Mouse (Mus musculus) layer of hippocampus, adult 9-10 months (tissue): ENCODE data around the gene Gm4952.
"Not testable (repeated sequence)": the region's sequence is repeated elsewhere in the genome, so short reads cannot be mapped to it uniquely, and the experiment has no call there.

Source experiments
- DNase-seq: peaks from one replicate; pipeline ENCODE4 v3.0.0; 2022; ENCODE audit warnings: low spot score

Gm4952 gene

DNA sequence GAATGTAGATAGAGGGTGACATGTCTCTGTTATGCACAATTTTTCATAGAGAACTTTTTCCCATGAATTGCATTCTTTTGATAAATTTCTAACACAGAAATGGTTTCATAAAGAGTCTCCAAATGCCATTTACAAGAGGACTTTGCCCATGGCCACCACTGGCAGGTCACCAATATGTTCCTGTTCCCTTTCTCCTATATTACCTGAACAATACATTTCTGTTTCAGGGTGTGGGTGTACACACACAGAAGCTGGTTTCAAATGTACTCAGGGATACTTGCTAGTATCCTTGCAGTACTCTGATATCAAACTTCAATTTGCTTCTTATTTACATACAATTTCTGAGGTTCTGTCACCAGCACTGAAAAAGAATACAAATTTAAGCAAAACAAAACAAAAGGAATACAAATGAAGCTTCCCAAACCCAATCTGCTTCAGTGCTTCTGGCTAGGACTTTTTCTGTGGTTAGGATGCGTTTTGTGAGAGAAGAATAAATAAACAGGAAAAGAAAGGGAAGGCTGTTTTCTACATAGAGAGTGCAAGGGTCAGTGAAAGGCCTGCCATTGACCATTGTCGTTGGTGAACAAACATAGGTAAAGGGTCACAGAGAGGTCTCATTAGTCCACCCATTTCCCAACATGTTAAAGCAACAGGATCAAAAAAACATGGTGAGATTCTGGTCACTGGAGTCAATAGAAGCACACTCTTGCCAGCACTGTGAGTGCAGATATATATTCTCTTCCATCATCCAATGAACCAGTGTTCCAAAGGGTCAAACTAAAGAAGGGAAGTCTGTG is 1.1 kb downstream of the Gm4952 start:
- no peak for DNase-seq

GRCm38 (mm10) chr19:12608336-12608735 is 8.6 kb downstream of the Gm4952 start:
- no peak for DNase-seq

GRCm38 (mm10) chr19:12613646-12614045 is 13.9 kb downstream of the Gm4952 start:
- DNase-seq = no peak

GRCm38 (mm10) chr19:12633176-12633575 is 33.4 kb downstream of the Gm4952 start, which contains the start of gene Glyat:
Gene Glyat, plus strand, starts transcription at chr19:12633308.
- DNase-seq = no peak

GRCm38 (mm10) chr19:12634259-12634658 is 34.5 kb downstream of the Gm4952 start:
- no peak for DNase-seq

GRCm38 (mm10) chr19:12634963-12635362 is 35.2 kb downstream of the Gm4952 start:
- DNase-seq = no peak

GRCm38 (mm10) chr19:12636863-12637262 is 37.1 kb downstream of the Gm4952 start:
- DNase-seq = no peak

DNA sequence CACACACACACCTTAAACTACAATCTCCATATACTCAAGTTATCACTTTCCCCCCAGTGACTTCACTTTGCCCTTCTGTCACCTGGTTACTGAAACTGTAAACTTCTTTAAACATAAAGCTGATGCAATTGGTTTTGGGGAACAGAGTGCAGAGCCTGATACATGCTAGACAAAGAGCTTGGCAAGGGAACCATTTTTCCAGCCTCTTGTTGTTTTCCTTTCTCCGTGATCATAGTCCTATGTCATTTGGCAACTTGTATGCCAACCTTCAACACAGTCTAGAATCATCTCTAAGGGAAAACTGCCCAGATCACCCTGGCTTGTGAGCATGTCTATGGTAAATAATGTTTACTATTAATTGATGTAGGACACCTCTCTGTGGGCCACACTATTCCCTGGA is 38.3 kb downstream of the Gm4952 start:
- DNase-seq = no peak

- no peak for DNase-seq
Measured at GRCm38 (mm10) chr19:12649511-12649910, 49.7 kb downstream of the Gm4952 start.

DNA sequence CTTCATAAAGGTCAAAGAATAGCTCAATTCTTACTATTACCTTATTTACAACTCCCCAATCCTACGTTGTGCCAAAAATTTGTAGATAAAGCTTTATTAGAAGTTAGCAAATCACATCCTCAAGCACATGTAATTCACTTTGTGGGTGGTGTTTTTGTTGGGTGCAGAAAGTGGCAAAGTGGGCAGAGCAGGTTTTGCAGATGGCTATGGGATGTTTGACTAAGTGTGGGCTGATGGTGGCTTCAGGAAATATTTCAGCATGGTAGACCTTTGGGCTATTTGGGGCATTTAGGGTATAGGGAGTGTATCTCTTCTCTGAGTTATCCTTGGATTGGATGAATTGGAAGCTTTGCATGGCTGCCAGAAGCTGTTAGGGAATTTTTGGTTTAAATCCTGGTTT is 66.4 kb downstream of the Gm4952 start:
- DNase-seq = no peak

DNA sequence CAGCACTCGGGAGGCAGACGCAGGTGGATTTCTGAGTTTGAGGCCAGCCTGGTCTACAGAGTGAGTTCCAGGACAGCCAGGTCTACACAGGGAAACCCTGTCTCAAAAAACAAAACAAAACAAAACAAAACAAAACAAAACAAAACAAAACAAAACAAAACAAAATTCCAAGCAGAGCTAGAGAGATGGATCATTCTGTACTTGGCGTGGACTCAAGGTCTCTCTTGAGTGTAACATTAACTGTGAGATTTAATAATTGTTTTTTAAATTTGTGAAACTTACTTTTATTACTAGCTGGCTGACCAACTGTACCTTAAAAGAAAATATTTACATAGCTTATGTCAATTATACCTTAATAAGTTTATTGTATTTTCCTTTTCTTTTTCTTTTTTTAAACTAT is 68.8 kb downstream of the Gm4952 start:
- DNase-seq = not testable (repeated sequence)

DNA sequence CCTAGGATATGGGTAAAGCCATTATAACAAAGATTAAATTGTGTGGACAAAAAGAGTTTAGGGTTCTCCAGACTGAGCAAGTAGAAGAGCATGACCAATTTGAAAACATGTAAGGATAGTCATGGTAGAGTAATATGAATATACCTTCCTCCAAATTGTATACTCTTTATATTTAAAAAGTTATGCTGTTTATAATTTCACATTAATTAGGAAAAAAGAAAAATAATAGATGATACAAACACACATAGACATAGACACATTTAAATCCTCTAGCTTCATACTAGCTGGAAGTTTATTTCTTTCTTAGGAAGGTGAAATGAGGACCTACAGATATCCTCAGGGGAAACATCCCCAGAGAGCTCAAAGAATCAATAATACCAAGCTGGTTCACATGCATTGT is 70.4 kb downstream of the Gm4952 start, which contains the start of gene Olfr1442:
Gene Olfr1442, plus strand, starts transcription at position 301 of the 400 bp plus-strand sequence.
- no peak for DNase-seq

DNA sequence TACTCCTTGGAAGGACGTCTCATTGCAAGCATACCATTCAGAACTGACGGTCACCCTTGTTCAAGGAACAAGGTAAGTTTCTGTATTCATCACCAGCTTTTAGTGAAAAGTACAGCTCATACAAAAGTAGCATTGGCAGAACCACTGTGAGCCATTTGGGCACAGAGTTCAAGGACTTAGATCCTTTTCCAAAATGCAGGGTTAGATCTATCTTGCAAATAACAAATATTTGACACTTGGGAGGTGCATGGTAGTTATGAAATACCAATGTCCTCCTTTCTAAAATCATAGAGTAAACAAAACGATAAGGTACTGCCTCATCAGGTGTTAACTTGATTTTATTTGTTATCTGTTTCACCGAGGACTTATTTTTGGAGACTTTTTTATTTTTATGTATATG is 71.3 kb downstream of the Gm4952 start:
- no peak for DNase-seq

DNA sequence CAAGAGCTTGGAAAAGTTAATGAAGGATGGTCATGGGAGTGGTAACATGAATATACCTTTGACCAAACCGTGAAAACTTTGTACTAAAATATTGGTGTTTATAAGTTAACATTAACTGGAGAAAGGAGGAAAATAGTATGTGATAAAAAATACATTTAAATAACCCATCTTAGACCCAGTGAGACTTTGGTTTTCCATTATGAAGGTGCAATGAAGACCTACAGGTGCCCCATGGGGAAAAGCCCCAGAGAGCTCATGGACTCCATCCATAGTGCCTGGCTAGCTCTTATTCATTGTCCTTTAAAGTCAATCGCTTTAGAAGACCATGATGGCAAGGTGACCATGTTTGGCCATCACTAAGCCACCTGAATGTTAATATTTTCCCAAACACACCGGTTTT is 78.0 kb downstream of the Gm4952 start, which contains the start of gene Olfr1443:
Gene Olfr1443, plus strand, starts transcription at position 301 of the 400 bp plus-strand sequence.
- no peak for DNase-seq
